Mouse (Mus musculus) forebrain, embryonic 10.5 days (tissue): ENCODE results near the gene Lmna. TPM values are rescaled to one million over a fixed set of nuclear protein-coding genes. Genes with fewer than 3 reads are reported as not detected.

ENCODE experiments used
- DNase-seq: peaks from one replicate; pipeline ENCODE4 v3.0.0-alpha.2; 2017; ENCODE audit warnings: low spot score; ENCODE audit errors: extremely low spot score
- H3K27ac ChIP-seq: fragments of 300-500 bp; sonication (generic); 2 replicates; pipeline ENCODE4 v1.5.1; 2016; ENCODE audit warnings: mild to moderate bottlenecking
- H3K27me3 ChIP-seq: fragments of 300-500 bp; sonication (generic); 2 replicates; pipeline ENCODE4 v1.6.1; 2016; ENCODE audit warnings: mild to moderate bottlenecking; ENCODE audit not compliant: poor library complexity, severe bottlenecking
- H3K36me3 ChIP-seq: fragments of 300-500 bp; sonication (generic); replicated peaks from 2 replicates; pipeline ENCODE4 v1.6.1; 2016; ENCODE audit warnings: mild to moderate bottlenecking, moderate library complexity
- H3K4me1 ChIP-seq: fragments of 300-500 bp; sonication (generic); 2 replicates; pipeline ENCODE4 v1.6.1; 2016
- H3K4me3 ChIP-seq: fragments of 300-500 bp; sonication (generic); 2 replicates; pipeline ENCODE4 v1.5.1; 2016; ENCODE audit warnings: mild to moderate bottlenecking, moderate library complexity
- H3K9me3 ChIP-seq: fragments of 300-500 bp; sonication (generic); 2 replicates; pipeline ENCODE4 v1.6.1; 2016; ENCODE audit warnings: mild to moderate bottlenecking, moderate library complexity
- WGBS: fragments of 180-500 bp; shearing (Covaris S2); methylation state at CpG from one replicate; pipeline ENCODE4 v1.1.7; 2016; 5-methylcytosine and 5-hydroxymethylcytosine counted together
- polyA plus RNA-seq: library from polyadenylated mRNA; unstranded; fragments of >200 nt; fragmentation: Nextera tagmentation; extraction: Ambion mirVana; gene quantifications from 2 replicates; pipeline ENCODE4 v1.2.1, GENCODE M21; 2016

Gene Lmna
- polyA plus RNA-seq, 1 experiment from 2014 or later: 11.6 TPM

DNA sequence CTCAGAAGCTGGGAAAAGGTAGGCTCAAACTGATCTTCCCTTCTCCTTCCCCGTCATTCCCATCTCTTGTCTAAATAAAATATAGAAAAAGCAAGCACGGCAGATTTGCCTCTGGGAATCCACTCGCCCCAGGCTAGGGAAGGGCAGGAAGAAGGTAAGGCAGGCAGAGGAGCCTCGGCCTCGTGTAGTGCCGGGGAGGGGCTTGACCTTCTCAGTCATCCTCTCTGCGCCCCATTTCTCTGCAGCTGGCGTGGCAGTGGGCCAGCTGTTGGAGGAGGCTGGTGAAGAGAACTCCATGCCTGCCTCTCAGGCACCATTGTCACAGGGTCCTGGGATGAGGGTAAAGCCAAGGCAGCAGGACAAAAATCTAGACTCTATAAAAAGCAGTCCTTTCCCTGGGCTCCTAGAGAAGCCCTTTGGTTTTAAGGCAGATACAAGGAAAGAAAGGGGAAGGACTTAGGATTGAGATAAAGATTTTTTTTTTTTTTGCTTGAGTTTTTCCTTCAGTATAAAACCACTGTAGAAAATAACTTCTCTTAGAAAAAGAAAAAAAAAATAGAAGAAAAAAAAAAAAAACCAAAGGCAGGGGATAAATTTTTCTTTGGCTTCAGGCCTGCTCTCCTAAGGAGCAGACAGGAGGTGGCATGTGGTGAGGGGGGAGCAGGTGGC lies 28.2 kb downstream of the Lmna start:
- H3K36me3 ChIP-seq: no peaks in the 10 kb centered on the region
- no peak overlapping the region for H3K4me3 ChIP-seq
- H3K27me3 ChIP-seq: peaks cover 59% of the 10 kb centered on the region
- WGBS: 76% methylated on average over 8 of the region's 8 CpGs
- H3K4me1 ChIP-seq: peaks cover 33% of the 10 kb centered on the region
- no peaks in the 10 kb centered on the region for H3K9me3 ChIP-seq
- no peak for DNase-seq
- peak overlapping the region; percentile 48; the same call in 1 of the 2 replicates for H3K27ac ChIP-seq

- Histone ChIP-seq H3K27ac (no peak overlapping the region), H3K4me3 (no peak overlapping the region), H3K4me1 (peaks cover 33% of the 10 kb centered on the region), H3K27me3 (peaks cover 51% of the 10 kb centered on the region), H3K9me3 (no peaks in the 10 kb centered on the region), H3K36me3 (no peaks in the 10 kb centered on the region)
- no peak for DNase-seq
- WGBS: 89% methylated on average over 5 of the region's 5 CpGs
Observed at GRCm38 (mm10) chr3:88480679-88481078, 29.1 kb downstream of the Lmna start.

GRCm38 (mm10) chr3:88479828-88480227 lies 29.9 kb downstream of the Lmna start:
- Histone ChIP-seq H3K27ac (no peak overlapping the region), H3K4me1 (peaks cover 29% of the 10 kb centered on the region), H3K27me3 (peaks cover 42% of the 10 kb centered on the region), H3K4me3 (no peak overlapping the region), H3K9me3 (no peaks in the 10 kb centered on the region), H3K36me3 (no peaks in the 10 kb centered on the region)
- WGBS: 90% methylated on average over 4 of the region's 4 CpGs
- DNase-seq: no peak

DNA sequence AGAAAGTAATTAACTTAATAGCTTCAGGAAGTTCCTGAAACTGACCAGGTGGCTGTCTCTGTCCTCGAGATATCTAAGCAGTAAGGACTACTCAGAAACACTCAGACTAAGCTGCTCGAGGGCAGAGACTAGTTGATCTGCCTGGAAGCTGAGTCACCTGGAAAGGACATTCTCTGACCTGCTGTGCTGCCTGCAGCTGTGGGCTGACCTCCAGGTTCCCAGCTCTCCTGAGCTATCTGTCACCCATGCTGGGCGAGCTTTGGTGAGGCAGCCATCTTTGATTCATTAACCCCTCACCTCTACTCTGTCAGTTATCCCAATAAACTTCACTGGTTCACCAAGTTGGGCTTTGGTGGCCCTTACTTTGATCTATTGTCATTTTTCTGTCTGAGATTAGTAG lies 30.6 kb downstream of the Lmna start:
- Histone ChIP-seq H3K4me3 (no peak overlapping the region), H3K4me1 (peaks cover 22% of the 10 kb centered on the region), H3K27me3 (peaks cover 35% of the 10 kb centered on the region), H3K27ac (no peak overlapping the region), H3K36me3 (no peaks in the 10 kb centered on the region), H3K9me3 (no peaks in the 10 kb centered on the region)
- no peak for DNase-seq
- WGBS: 63% methylated on average over 3 of the region's 3 CpGs

GRCm38 (mm10) chr3:88477735-88478134 lies 32.0 kb downstream of the Lmna start:
- 3% methylated on average over 8 of the region's 8 CpGs for WGBS
- peaks cover 20% of the 10 kb centered on the region for H3K4me1 ChIP-seq
- DNase-seq: peak; percentile 83

GRCm38 (mm10) chr3:88476403-88476802 lies 33.4 kb downstream of the Lmna start:
- no peak overlapping the region for H3K4me3 ChIP-seq
- 72% methylated on average over 6 of the region's 6 CpGs for WGBS
- no peak overlapping the region for H3K27ac ChIP-seq
- H3K27me3 ChIP-seq: peaks cover 8% of the 10 kb centered on the region
- H3K4me1 ChIP-seq: peaks cover 16% of the 10 kb centered on the region
- H3K36me3 ChIP-seq: no peaks in the 10 kb centered on the region
- no peak for DNase-seq
- H3K9me3 ChIP-seq: no peaks in the 10 kb centered on the region

More at GRCm38 (mm10) chr3:88477735-88478134, 32.0 kb downstream of the Lmna start:
- H3K36me3 ChIP-seq: no peaks in the 10 kb centered on the region
- H3K27ac ChIP-seq: no peak overlapping the region
- H3K9me3 ChIP-seq: no peaks in the 10 kb centered on the region
- H3K4me3 ChIP-seq: peak overlapping the region; percentile 5; the same call in 1 of the 2 replicates
- H3K27me3 ChIP-seq: peaks cover 21% of the 10 kb centered on the region

DNA sequence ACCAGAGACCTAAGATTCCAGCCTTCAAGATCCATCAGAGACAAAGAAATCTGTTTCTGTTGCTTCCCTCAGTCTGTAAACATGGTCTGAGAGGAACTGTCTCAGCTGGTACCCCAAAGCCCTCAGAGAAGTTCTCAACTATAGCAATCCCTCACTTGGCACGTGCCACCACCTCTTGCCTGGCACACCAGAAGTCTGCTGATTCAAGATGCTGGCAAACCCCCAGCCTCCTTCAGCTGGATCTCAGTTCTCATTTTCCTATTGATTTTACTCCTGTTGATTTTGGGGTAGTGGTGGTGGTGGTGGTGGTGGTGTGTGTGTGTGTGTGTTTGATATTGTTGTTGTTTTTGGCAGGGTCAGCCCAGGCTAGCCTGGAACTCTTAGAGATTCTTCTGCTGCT lies 36.2 kb downstream of the Lmna start:
- Histone ChIP-seq H3K36me3 (no peaks in the 10 kb centered on the region), H3K9me3 (no peaks in the 10 kb centered on the region; the same call in 1 of the 2 replicates), H3K27ac (0 out of 2 replicates have a peak overlapping the region, but pooled peaks have one; percentile 4), H3K4me1 (peaks cover 16% of the 10 kb centered on the region), H3K4me3 (no peak overlapping the region), H3K27me3 (no peaks in the 10 kb centered on the region)
- no peak for DNase-seq
- WGBS: 100% methylated on average over 1 of the region's 1 CpGs

- 33% methylated on average over 5 of the region's 5 CpGs for WGBS
- Histone ChIP-seq H3K36me3 (no peaks in the 10 kb centered on the region), H3K4me3 (no peak overlapping the region), H3K9me3 (no peaks in the 10 kb centered on the region; the same call in 1 of the 2 replicates), H3K4me1 (peaks cover 16% of the 10 kb centered on the region), H3K27me3 (no peaks in the 10 kb centered on the region), H3K27ac (0 out of 2 replicates have a peak overlapping the region, but pooled peaks have one; percentile 4)
- no peak for DNase-seq
Observed at GRCm38 (mm10) chr3:88473020-88473419, 36.7 kb downstream of the Lmna start.

DNA sequence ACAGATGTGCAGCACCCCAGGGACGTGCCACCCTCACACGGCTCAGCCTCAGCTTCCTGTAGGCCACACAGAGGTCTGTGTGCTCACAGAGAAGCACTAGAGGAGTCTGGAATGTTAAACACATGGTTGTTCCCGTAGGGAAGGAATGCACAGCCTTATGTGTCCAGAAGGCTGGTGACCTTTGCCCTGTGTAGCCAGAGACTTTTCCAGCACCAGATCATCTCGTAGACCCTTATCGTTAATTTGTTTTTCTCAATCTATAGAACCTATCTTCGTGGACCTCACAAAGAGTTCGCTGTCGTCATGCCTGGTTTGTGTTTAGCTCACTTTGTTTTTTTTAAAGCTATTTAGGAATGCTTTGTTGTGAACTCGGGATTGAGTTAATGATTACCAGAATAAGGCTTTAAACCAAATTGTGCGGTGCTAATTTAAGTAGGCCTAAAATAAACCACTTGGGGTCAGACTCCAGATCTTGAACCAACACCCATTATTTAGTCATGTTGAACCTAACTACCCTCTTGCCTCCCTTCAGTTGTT lies 38.7 kb downstream of the Lmna start:
- Histone ChIP-seq H3K36me3 (no peaks in the 10 kb centered on the region), H3K4me3 (no peak overlapping the region), H3K9me3 (no peaks in the 10 kb centered on the region; the same call in 1 of the 2 replicates), H3K27me3 (no peaks in the 10 kb centered on the region), H3K27ac (no peak overlapping the region), H3K4me1 (peaks cover 16% of the 10 kb centered on the region)
- WGBS: 61% methylated on average over 10 of the region's 10 CpGs
- no peak for DNase-seq

DNA sequence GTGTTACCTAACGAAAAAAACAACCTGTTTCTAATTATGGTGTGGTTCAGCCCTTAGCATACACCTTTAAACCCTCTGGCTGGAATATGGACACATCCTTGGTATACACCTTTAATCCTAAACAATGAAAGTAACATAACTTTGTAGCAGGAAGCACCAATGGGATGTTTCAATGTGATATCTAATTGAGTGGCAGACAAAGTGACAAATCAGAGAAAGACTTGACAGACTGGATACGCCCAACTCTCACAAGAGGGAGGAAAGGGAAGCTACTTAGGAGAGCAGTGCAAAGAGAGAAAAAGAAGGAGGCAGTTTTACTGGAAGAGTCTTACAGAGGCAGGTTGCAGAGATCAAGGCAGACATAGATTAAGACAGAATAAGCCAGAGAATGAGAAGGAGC lies 40.3 kb downstream of the Lmna start:
- no peaks in the 10 kb centered on the region for H3K36me3 ChIP-seq
- 81% methylated on average over 2 of the region's 2 CpGs for WGBS

DNA sequence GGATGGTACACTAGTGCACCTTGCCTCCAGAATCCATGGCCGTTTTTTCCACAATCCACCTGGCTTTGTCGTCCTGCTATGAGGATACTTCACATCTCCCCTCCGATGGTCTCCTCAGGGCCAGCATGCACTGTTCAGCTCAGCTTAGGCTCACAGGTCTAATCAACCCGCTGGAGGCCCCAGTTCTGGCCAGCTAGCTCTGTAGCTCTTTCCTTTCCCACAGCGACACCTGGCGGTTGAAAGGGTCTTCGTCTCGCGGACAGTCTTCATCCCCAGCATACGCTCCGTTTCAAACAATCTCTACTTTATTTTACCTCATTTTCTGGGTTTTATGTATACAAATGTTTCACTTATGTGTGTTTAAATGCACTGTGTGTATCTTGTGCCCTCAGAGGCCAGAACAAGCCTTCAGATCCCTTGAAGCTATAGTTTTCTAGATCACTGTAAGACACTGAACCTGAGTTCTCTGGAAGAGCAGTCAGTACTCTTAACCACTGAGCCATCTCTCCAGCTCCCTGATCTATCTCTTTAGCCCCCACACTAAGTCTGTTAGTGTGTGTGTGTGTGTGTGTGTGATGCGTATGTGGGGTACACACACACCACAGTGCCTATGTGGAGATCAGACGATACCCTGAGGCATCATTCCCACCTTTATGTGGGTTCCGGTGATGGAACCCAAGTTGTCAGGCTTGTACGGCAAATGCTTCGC lies 42.5 kb downstream of the Lmna start:
- Histone ChIP-seq H3K9me3 (no peaks in the 10 kb centered on the region; the same call in 1 of the 2 replicates), H3K36me3 (no peaks in the 10 kb centered on the region), H3K4me3 (no peak overlapping the region), H3K27me3 (no peaks in the 10 kb centered on the region), H3K4me1 (peaks cover 5% of the 10 kb centered on the region), H3K27ac (no peak overlapping the region)
- DNase-seq: peak; percentile 92
- 29% methylated on average over 16 of the region's 16 CpGs for WGBS

More for the DNA sequence above, 40.3 kb downstream of the Lmna start:
- H3K4me3 ChIP-seq: no peak overlapping the region
- H3K27me3 ChIP-seq: no peaks in the 10 kb centered on the region
- H3K9me3 ChIP-seq: no peaks in the 10 kb centered on the region; the same call in 1 of the 2 replicates
- peaks cover 16% of the 10 kb centered on the region for H3K4me1 ChIP-seq
- no peak overlapping the region for H3K27ac ChIP-seq
- no peak for DNase-seq

DNA sequence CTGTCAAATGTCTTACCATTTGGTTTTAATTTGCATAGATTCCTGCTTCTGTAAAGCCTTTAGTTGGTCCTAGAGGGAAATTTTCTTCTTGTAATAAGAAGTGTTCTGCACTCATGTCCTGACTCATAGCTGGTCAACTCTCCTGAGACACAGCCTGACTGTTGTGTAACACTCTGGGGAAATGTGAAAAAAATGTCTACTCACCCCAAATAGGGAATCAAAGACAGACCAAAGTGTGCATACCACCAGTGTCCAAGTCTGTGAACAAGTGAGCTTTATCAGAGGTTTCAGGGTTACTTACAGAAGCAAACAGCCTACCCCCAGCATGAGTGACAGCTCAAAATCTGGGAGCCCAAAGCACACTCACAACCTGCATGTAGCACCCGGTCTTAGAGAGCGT lies 44.6 kb downstream of the Lmna start:
- Histone ChIP-seq H3K36me3 (no peaks in the 10 kb centered on the region), H3K4me3 (no peak overlapping the region), H3K27me3 (peaks cover 19% of the 10 kb centered on the region), H3K27ac (no peak overlapping the region), H3K9me3 (no peaks in the 10 kb centered on the region; the same call in 1 of the 2 replicates), H3K4me1 (peaks cover 19% of the 10 kb centered on the region)
- no peak for DNase-seq
- 86% methylated on average over 2 of the region's 2 CpGs for WGBS

DNA sequence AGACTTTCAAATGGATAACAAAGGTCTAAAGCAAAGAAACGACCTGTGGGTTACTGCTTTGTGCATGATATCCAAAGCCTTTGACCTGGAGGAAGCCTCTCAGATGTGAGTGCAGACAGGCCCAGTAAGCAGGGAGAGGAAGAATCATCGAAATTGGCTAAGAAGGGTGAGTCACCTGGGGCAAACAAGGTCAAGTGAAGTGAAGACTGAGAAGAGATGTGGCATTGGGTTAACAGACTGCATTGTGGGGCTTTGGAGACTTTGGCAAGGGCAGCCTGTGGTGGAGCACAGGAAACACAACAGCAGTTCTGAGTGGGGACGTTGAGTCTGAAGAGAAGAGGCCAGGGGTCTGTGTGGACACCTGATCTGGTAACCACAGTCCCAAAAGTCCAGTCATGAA lies 45.3 kb downstream of the Lmna start:
- Histone ChIP-seq H3K9me3 (no peaks in the 10 kb centered on the region), H3K36me3 (no peaks in the 10 kb centered on the region), H3K27me3 (peaks cover 26% of the 10 kb centered on the region), H3K4me3 (no peak overlapping the region), H3K4me1 (peaks cover 23% of the 10 kb centered on the region), H3K27ac (no peak overlapping the region)
- DNase-seq: no peak
- 58% methylated on average over 3 of the region's 3 CpGs for WGBS
